Comparison of ENCODE assay signal across 17 mouse cellular contexts in genomic region chr1:156620292-156620909, GRCm38 (mm10). TPM values are rescaled to one million over a fixed set of nuclear protein-coding genes. Genes with fewer than 3 reads are reported as not detected.
DNase-seq lines count a peak whose midpoint lies in the region; ATAC-seq and TF ChIP-seq lines count a peak whose summit lies in the region.
"Had no signal": no experiment of that assay in that cellular context is flagged by ENCODE, and none has a peak within 500 bp of the region (broad histone marks: within the 10 kb centered on the region; RNA-seq: fewer than 3 reads in every experiment).

No protein-coding gene starts in this region.

- H3K27me3 ChIP-seq in kidney, postnatal 0 days (ENCODE audit: insufficient read depth, low read length), result no peaks in the 10 kb centered on the region
- no peaks in the 10 kb centered on the region for H3K27me3 ChIP-seq in kidney, embryonic 16.5 days (ENCODE audit: insufficient read depth, low read length)
- no peaks in the 10 kb centered on the region for H3K27me3 ChIP-seq in neural tube, embryonic 15.5 days (replicated peaks)
- no peaks in the 10 kb centered on the region for H3K27me3 ChIP-seq in small intestine, adult 2 months (ENCODE audit: control insufficient read depth, insufficient read depth, low read length)
- H3K27me3 ChIP-seq in liver, embryonic 11.5 days (replicated peaks; ENCODE audit: control insufficient read depth, insufficient read depth, low read length), result no peaks in the 10 kb centered on the region
- H3K27me3 ChIP-seq: forebrain, embryonic 15.5 days; kidney, embryonic 15.5 days; midbrain, embryonic 13.5 days had no signal

- TF ChIP-seq CTCF in kidney, postnatal 0 days (IDR thresholded peaks at IDR 0.05; ENCODE audit: low read depth), result no peak
- TF ChIP-seq CTCF in small intestine, adult 2 months (IDR thresholded peaks at IDR 0.05; ENCODE audit: extremely low read depth, insufficient read length, insufficient replicate concordance, low read depth, low read length), result no peak

- H3K4me1 ChIP-seq in kidney, postnatal 0 days (replicated peaks; ENCODE audit: insufficient read depth, low read length), result 0 out of 2 replicates have a peak, but pooled peaks cover 6% of the 10 kb centered on the region
- peaks cover 18% of the 10 kb centered on the region for H3K4me1 ChIP-seq in kidney, embryonic 16.5 days (ENCODE audit: insufficient read depth, low read length)
- peaks cover 23% of the 10 kb centered on the region for H3K4me1 ChIP-seq in neural tube, embryonic 15.5 days
- peaks cover 7% of the 10 kb centered on the region for H3K4me1 ChIP-seq in small intestine, adult 2 months (ENCODE audit: control insufficient read depth, insufficient read depth, insufficient read length, low read length)
- H3K4me1 ChIP-seq in liver, embryonic 11.5 days (replicated peaks; ENCODE audit: control insufficient read depth, insufficient read depth, low read length), result peaks cover 20% of the 10 kb centered on the region

- no peak for DNase-seq in kidney, postnatal 0 days (ENCODE audit: low spot score)
- DNase-seq in neural tube, embryonic 10.5 days (ENCODE audit: extremely low spot score, low spot score), result no peak
- peak; percentile 67 for DNase-seq in MN1 (ENCODE audit: low spot score)
- no peak for DNase-seq in liver, embryonic 11.5 days (ENCODE audit: low spot score)
- DNase-seq: cerebellum, adult 9-10 months; gastrocnemius, postnatal 36 days; layer of hippocampus, postnatal 36 days; thymus, postnatal 4 days had no signal

- no peak overlapping the region for H3K4me3 ChIP-seq in kidney, postnatal 0 days (replicated peaks; ENCODE audit: low read depth, low read length)
- H3K4me3 ChIP-seq in kidney, embryonic 16.5 days (ENCODE audit: low read length), result no peak overlapping the region
- H3K4me3 ChIP-seq in neural tube, embryonic 15.5 days (replicated peaks), result no peak overlapping the region
- H3K4me3 ChIP-seq in small intestine, adult 2 months (ENCODE audit: low read depth, low read length), result no peak overlapping the region
- no peak overlapping the region for H3K4me3 ChIP-seq in liver, embryonic 11.5 days (ENCODE audit: low read depth, low read length)
- H3K4me3 ChIP-seq: embryonic facial prominence, embryonic 10.5 days; forebrain, embryonic 15.5 days; kidney, embryonic 15.5 days; midbrain, embryonic 13.5 days had no signal

- 81% methylated on average over 4 of the region's 4 CpGs for WGBS in kidney, postnatal 0 days
- WGBS in kidney, embryonic 16.5 days, result 70% methylated on average over 4 of the region's 4 CpGs
- WGBS in neural tube, embryonic 15.5 days, result 61% methylated on average over 4 of the region's 4 CpGs
- 80% methylated on average over 4 of the region's 4 CpGs for WGBS in small intestine, adult 2 months
- WGBS in liver, embryonic 11.5 days, result 85% methylated on average over 4 of the region's 4 CpGs

- TF ChIP-seq POLR2A in small intestine, adult 2 months (IDR thresholded peaks at IDR 0.05; ENCODE audit: low read depth, low read length), result no peak

- no peak overlapping the region for H3K9ac ChIP-seq in kidney, postnatal 0 days (ENCODE audit: low read depth, low read length)
- H3K9ac ChIP-seq in kidney, embryonic 16.5 days (replicated peaks; ENCODE audit: low read length), result no peak overlapping the region
- no peak overlapping the region for H3K9ac ChIP-seq in neural tube, embryonic 15.5 days (replicated peaks)
- H3K9ac ChIP-seq in liver, embryonic 11.5 days (ENCODE audit: low read depth, low read length), result no peak overlapping the region
- H3K9ac ChIP-seq: forebrain, embryonic 15.5 days; kidney, embryonic 15.5 days; midbrain, embryonic 13.5 days had no signal

- H3K9me3 ChIP-seq in kidney, postnatal 0 days (replicated peaks; ENCODE audit: low read length), result no peaks in the 10 kb centered on the region
- no peaks in the 10 kb centered on the region for H3K9me3 ChIP-seq in kidney, embryonic 16.5 days (ENCODE audit: low read length)
- no peaks in the 10 kb centered on the region for H3K9me3 ChIP-seq in neural tube, embryonic 15.5 days (replicated peaks)
- no peaks in the 10 kb centered on the region for H3K9me3 ChIP-seq in liver, embryonic 11.5 days (ENCODE audit: control insufficient read depth, low read length)
- H3K9me3 ChIP-seq: embryonic facial prominence, embryonic 10.5 days; forebrain, embryonic 15.5 days; kidney, embryonic 15.5 days; midbrain, embryonic 13.5 days had no signal

- H3K27ac ChIP-seq in kidney, postnatal 0 days, result 0 out of 2 replicates have a peak overlapping the region, but pooled peaks have one; percentile 13
- H3K27ac ChIP-seq in kidney, embryonic 16.5 days (ENCODE audit: low read length), result no peak overlapping the region
- 0 out of 2 replicates have a peak overlapping the region, but pooled peaks have one; percentile 9 for H3K27ac ChIP-seq in neural tube, embryonic 15.5 days (replicated peaks)
- H3K27ac ChIP-seq in small intestine, adult 2 months (ENCODE audit: insufficient read depth, low read depth, low read length), result peak overlapping the region; percentile 46; the same call in 1 of the 2 replicates
- no peak overlapping the region for H3K27ac ChIP-seq in liver, embryonic 11.5 days (ENCODE audit: low read depth, low read length)
- H3K27ac ChIP-seq: embryonic facial prominence, embryonic 10.5 days; forebrain, embryonic 15.5 days; kidney, embryonic 15.5 days; midbrain, embryonic 13.5 days had no signal

- H3K4me2 ChIP-seq in kidney, postnatal 0 days (ENCODE audit: low read length), result no peak overlapping the region
- no peak overlapping the region for H3K4me2 ChIP-seq in kidney, embryonic 16.5 days (replicated peaks; ENCODE audit: low read depth, low read length)
- H3K4me2 ChIP-seq in neural tube, embryonic 15.5 days, result no peak overlapping the region
- H3K4me2 ChIP-seq in liver, embryonic 11.5 days, result no peak overlapping the region
- H3K4me2 ChIP-seq: forebrain, embryonic 15.5 days; kidney, embryonic 15.5 days; midbrain, embryonic 13.5 days had no signal

- no peaks in the 10 kb centered on the region for H3K36me3 ChIP-seq in kidney, postnatal 0 days (ENCODE audit: insufficient read depth, low read length)
- 0 out of 2 replicates have a peak, but pooled peaks cover 5% of the 10 kb centered on the region for H3K36me3 ChIP-seq in kidney, embryonic 16.5 days (ENCODE audit: insufficient read depth, low read length)
- H3K36me3 ChIP-seq in neural tube, embryonic 15.5 days, result peaks cover 9% of the 10 kb centered on the region; the same call in 1 of the 2 replicates
- no peaks in the 10 kb centered on the region for H3K36me3 ChIP-seq in small intestine, adult 2 months (ENCODE audit: control insufficient read depth, insufficient read depth, low read length)
- peaks cover 6% of the 10 kb centered on the region; the same call in 1 of the 2 replicates for H3K36me3 ChIP-seq in liver, embryonic 11.5 days (ENCODE audit: control insufficient read depth, insufficient read depth, low read length)

- no peak for ATAC-seq in kidney, postnatal 0 days (replicated peaks; ENCODE audit: low FRiP score, low read depth)
- no peak for ATAC-seq in kidney, embryonic 16.5 days (ENCODE audit: low FRiP score, low TSS enrichment)
- ATAC-seq in neural tube, embryonic 15.5 days (ENCODE audit: low FRiP score), result no peak
- no peak for ATAC-seq in liver, embryonic 11.5 days (replicated peaks; ENCODE audit: low FRiP score)
- ATAC-seq: forebrain, embryonic 15.5 days; hindbrain, embryonic 16.5 days; intestine, postnatal 0 days; midbrain, embryonic 13.5 days had no signal

RNA-seq across cellular contexts. Expression of gene Tor3a, which starts 53.8 kb away (rescaled TPM):
- 18.3 and 19.9 TPM in 2 replicates for polyA plus RNA-seq in kidney, postnatal 0 days (2015; fragmentation: Nextera tagmentation; extraction: Ambion mirVana)
- polyA plus RNA-seq in kidney, embryonic 16.5 days (2015; fragmentation: Nextera tagmentation; extraction: Ambion mirVana), result 19.5 and 19.6 TPM in 2 replicates
- 3.2 and 5.6 TPM in 2 replicates for polyA plus RNA-seq in neural tube, embryonic 15.5 days (2015; fragmentation: Nextera tagmentation; extraction: Ambion mirVana)
- 21.5 and 31.0 TPM in 2 replicates for polyA plus RNA-seq in small intestine, adult 2 months (2012; rRNA removed)
- polyA plus RNA-seq in liver, embryonic 11.5 days (2014; fragmentation: Nextera tagmentation; extraction: Ambion mirVana), result 4.0 and 4.3 TPM in 2 replicates

Comparison
In these comparisons a context has a peak if more than half of its experiments do, and no peak if none do; other contexts are left out.
1. H3K27ac ChIP-seq: peak in kidney, postnatal 0 days (single experiment), neural tube, embryonic 15.5 days (single experiment) and small intestine, adult 2 months (single experiment); none in kidney, embryonic 16.5 days (single experiment) and liver, embryonic 11.5 days (single experiment).